In genomic region chr12:112628928-112629721, GRCm38 (mm10) we compare ENCODE assay signal across 8 mouse cellular contexts. TPM values are rescaled to one million over a fixed set of nuclear protein-coding genes. Genes with fewer than 3 reads are reported as not detected.
DNase-seq lines count a peak whose midpoint lies in the region; ATAC-seq lines count a peak whose summit lies in the region.

No protein-coding gene starts in this region.

- no peaks in the 10 kb centered on the region for H3K36me3 ChIP-seq in embryonic facial prominence, embryonic 12.5 days
- no peaks in the 10 kb centered on the region for H3K36me3 ChIP-seq in heart, embryonic 15.5 days
- H3K36me3 ChIP-seq in megakaryocyte, embryonic 14.5 days (replicated peaks; ENCODE audit: low read length): peaks cover 3% of the 10 kb centered on the region
- H3K36me3 ChIP-seq in splenic B cell, adult 2 months (ENCODE audit: control insufficient read depth, insufficient read depth, low read length, poor library complexity, severe bottlenecking): no peaks in the 10 kb centered on the region

- H3K27me3 ChIP-seq in embryonic facial prominence, embryonic 12.5 days: no peaks in the 10 kb centered on the region
- H3K27me3 ChIP-seq in heart, embryonic 15.5 days: no peaks in the 10 kb centered on the region
- H3K27me3 ChIP-seq in megakaryocyte, embryonic 14.5 days (replicated peaks): peaks cover 28% of the 10 kb centered on the region
- no peaks in the 10 kb centered on the region for H3K27me3 ChIP-seq in splenic B cell, adult 2 months (ENCODE audit: control insufficient read depth, insufficient read depth, low read length, poor library complexity, severe bottlenecking)

- no peak overlapping the region for H3K27ac ChIP-seq in embryonic facial prominence, embryonic 12.5 days
- H3K27ac ChIP-seq in heart, embryonic 15.5 days: peak overlapping the region; percentile 57

- no peak overlapping the region for H3K9ac ChIP-seq in embryonic facial prominence, embryonic 12.5 days
- peak overlapping the region; percentile 39; the same call in 1 of the 2 replicates for H3K9ac ChIP-seq in heart, embryonic 15.5 days

- peak overlapping the region; percentile 23 for H3K4me3 ChIP-seq in embryonic facial prominence, embryonic 12.5 days
- peak overlapping the region; percentile 33 for H3K4me3 ChIP-seq in heart, embryonic 15.5 days
- H3K4me3 ChIP-seq in megakaryocyte, embryonic 14.5 days (replicated peaks): peak overlapping the region; percentile 86

- DNase-seq in cerebellum, adult 18-20 months: peak; percentile 43 to 54
- DNase-seq in cerebellum, adult 8-10 months: no peak
- peak; percentile 84 for DNase-seq in R1 (ENCODE audit: low read depth, low spot score)
- peak; percentile 49 to 68 for DNase-seq in kidney, postnatal 36 days
- DNase-seq in splenic B cell, adult 2 months (ENCODE audit: low read depth, low spot score): peak; percentile 78

- peaks cover 21% of the 10 kb centered on the region for H3K4me1 ChIP-seq in embryonic facial prominence, embryonic 12.5 days
- H3K4me1 ChIP-seq in heart, embryonic 15.5 days (replicated peaks): peaks cover 39% of the 10 kb centered on the region
- peaks cover 89% of the 10 kb centered on the region for H3K4me1 ChIP-seq in megakaryocyte, embryonic 14.5 days

- 35% methylated on average over 19 of the region's 19 CpGs for WGBS in embryonic facial prominence, embryonic 12.5 days
- WGBS in heart, embryonic 15.5 days: 15% methylated on average over 19 of the region's 19 CpGs

- H3K9me3 ChIP-seq in embryonic facial prominence, embryonic 12.5 days: no peaks in the 10 kb centered on the region
- H3K9me3 ChIP-seq in heart, embryonic 15.5 days (replicated peaks): no peaks in the 10 kb centered on the region
- H3K9me3 ChIP-seq in megakaryocyte, embryonic 14.5 days: no peaks in the 10 kb centered on the region

- H3K4me2 ChIP-seq in embryonic facial prominence, embryonic 12.5 days (replicated peaks): peak overlapping the region; percentile 55
- H3K4me2 ChIP-seq in heart, embryonic 15.5 days: peak overlapping the region; percentile 63

- ATAC-seq in embryonic facial prominence, embryonic 12.5 days (ENCODE audit: insufficient number of reproducible peaks, insufficient read depth, low FRiP score, low TSS enrichment): peak; percentile 57
- ATAC-seq in heart, embryonic 15.5 days (replicated peaks; ENCODE audit: insufficient number of reproducible peaks, insufficient read depth, low FRiP score, low read depth): peak; percentile 85

RNA-seq across cellular contexts. Expression of gene Adssl1, which starts 9.3 kb away (rescaled TPM):
- polyA plus RNA-seq in embryonic facial prominence, embryonic 12.5 days (2016; fragmentation: Nextera tagmentation; extraction: Ambion mirVana): 5.0 and 6.6 TPM in 2 replicates
- 85.8 and 93.7 TPM in 2 replicates for polyA plus RNA-seq in heart, embryonic 15.5 days (2015; fragmentation: Nextera tagmentation; extraction: Ambion mirVana)
- polyA plus RNA-seq in megakaryocyte, embryonic 14.5 days (2012; ENCODE audit: insufficient read depth, low replicate concordance): 10.1 and 38.2 TPM in 2 replicates

RNA-seq across cellular contexts. Expression of gene Siva1, which starts 15.4 kb away (rescaled TPM):
- 205 and 218 TPM in 2 replicates for polyA plus RNA-seq in embryonic facial prominence, embryonic 12.5 days (2016; fragmentation: Nextera tagmentation; extraction: Ambion mirVana)
- 95.4 and 142 TPM in 2 replicates for polyA plus RNA-seq in heart, embryonic 15.5 days (2015; fragmentation: Nextera tagmentation; extraction: Ambion mirVana)
- polyA plus RNA-seq in megakaryocyte, embryonic 14.5 days (2012; ENCODE audit: insufficient read depth, low replicate concordance): 33.7 and 63.6 TPM in 2 replicates

RNA-seq across cellular contexts. Expression of gene Inf2, which starts 40.5 kb away (rescaled TPM):
- 2.9 and 3.1 TPM in 2 replicates for polyA plus RNA-seq in embryonic facial prominence, embryonic 12.5 days (2016; fragmentation: Nextera tagmentation; extraction: Ambion mirVana)
- 3.1 and 3.4 TPM in 2 replicates for polyA plus RNA-seq in heart, embryonic 15.5 days (2015; fragmentation: Nextera tagmentation; extraction: Ambion mirVana)
- 569 and 1,129 TPM in 2 replicates for polyA plus RNA-seq in megakaryocyte, embryonic 14.5 days (2012; ENCODE audit: insufficient read depth, low replicate concordance)

RNA-seq across cellular contexts. Expression of gene Akt1, which starts 45.6 kb away (rescaled TPM):
- polyA plus RNA-seq in embryonic facial prominence, embryonic 12.5 days (2016; fragmentation: Nextera tagmentation; extraction: Ambion mirVana): 98.8 and 153 TPM in 2 replicates
- polyA plus RNA-seq in heart, embryonic 15.5 days (2015; fragmentation: Nextera tagmentation; extraction: Ambion mirVana): 139 and 169 TPM in 2 replicates
- 237 and 415 TPM in 2 replicates for polyA plus RNA-seq in megakaryocyte, embryonic 14.5 days (2012; ENCODE audit: insufficient read depth, low replicate concordance)

RNA-seq across cellular contexts. Expression of gene Zbtb42, which starts 49.5 kb away (rescaled TPM):
- polyA plus RNA-seq in embryonic facial prominence, embryonic 12.5 days (2016; fragmentation: Nextera tagmentation; extraction: Ambion mirVana): 2.1 and 2.5 TPM in 2 replicates
- polyA plus RNA-seq in heart, embryonic 15.5 days (2015; fragmentation: Nextera tagmentation; extraction: Ambion mirVana): 4.8 and 7.6 TPM in 2 replicates
- polyA plus RNA-seq in megakaryocyte, embryonic 14.5 days (2012; ENCODE audit: insufficient read depth, low replicate concordance): 0.52 and 0.72 TPM in 2 replicates

Comparison
In these comparisons a context has a peak if more than half of its experiments do, and no peak if none do; other contexts are left out.
1. H3K4me3 ChIP-seq: peak in every context shown above with its lines; median percentile 86 in megakaryocyte, embryonic 14.5 days; 33 in heart, embryonic 15.5 days; 23 in embryonic facial prominence, embryonic 12.5 days.
2. RNA of gene Inf2, which starts 40.5 kb away (polyA plus RNA-seq): 569 to 1,129 TPM in megakaryocyte, embryonic 14.5 days; 2.9 to 3.1 TPM in embryonic facial prominence, embryonic 12.5 days and 3.1 to 3.4 TPM in heart, embryonic 15.5 days; every median in the first group is over 100 times any median in the second.